Mouse (Mus musculus): Measurements from ENCODE around the gene Bmpr1a. TPM values are rescaled to one million over a fixed set of nuclear protein-coding genes. Genes with fewer than 3 reads are reported as not detected.
A peak's percentile ranks its signal among the peaks of the same experiment; 100 is the strongest.
"Not testable (repeated sequence)": the region's sequence is repeated elsewhere in the genome, so short reads cannot be mapped to it uniquely, and the experiment has no call there.

Gene Bmpr1a
- polyA plus RNA-seq, 1 experiment from 2014 or later, result 35.8 TPM

DNA sequence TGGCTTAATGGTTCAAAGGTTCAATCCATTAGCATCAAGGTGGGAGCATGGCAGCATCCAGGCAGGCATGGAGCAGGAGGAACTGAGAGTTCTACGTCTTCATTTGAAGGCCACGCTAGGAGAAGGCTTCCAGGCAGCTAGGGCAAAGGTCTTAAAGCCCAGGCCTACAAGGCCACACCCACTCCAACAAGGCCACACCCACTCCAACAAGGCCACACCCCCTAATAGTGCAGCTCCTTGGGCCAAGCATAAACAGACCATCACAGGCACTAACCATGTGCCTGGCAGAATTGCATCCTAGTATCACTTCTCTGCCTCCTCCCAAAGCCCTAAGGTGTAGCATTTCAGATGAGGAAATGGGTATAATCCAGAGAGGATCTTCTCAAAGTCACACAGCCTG lies 131.4 kb downstream of the Bmpr1a start:
- 68% methylated on average over 2 of the region's 2 CpGs for WGBS
- Histone ChIP-seq H3K27me3 (ENCODE audit: insufficient read depth, low read length) (no peaks in the 10 kb centered on the region), H3K9ac (ENCODE audit: low read depth, low read length) (no peak overlapping the region), H3K4me2 (ENCODE audit: low read length) (no peak overlapping the region), H3K9me3 (replicated peaks; ENCODE audit: low read length) (no peaks in the 10 kb centered on the region), H3K4me3 (replicated peaks; ENCODE audit: low read depth, low read length) (no peak overlapping the region), H3K36me3 (ENCODE audit: insufficient read depth, low read length) (no peaks in the 10 kb centered on the region), H3K4me1 (replicated peaks; ENCODE audit: insufficient read depth, low read length) (peaks cover 8% of the 10 kb centered on the region), H3K27ac (no peak overlapping the region)
- ATAC-seq (replicated peaks; ENCODE audit: low FRiP score, low read depth), result no peak
- no peak for TF ChIP-seq CTCF (IDR thresholded peaks at IDR 0.05; ENCODE audit: low read depth)
- no peak for DNase-seq (ENCODE audit: low spot score)

- no peak for TF ChIP-seq CTCF (IDR thresholded peaks at IDR 0.05; ENCODE audit: low read depth)
- 92% methylated on average over 3 of the region's 3 CpGs for WGBS
- Histone ChIP-seq H3K27me3 (ENCODE audit: insufficient read depth, low read length) (no peaks in the 10 kb centered on the region), H3K4me1 (replicated peaks; ENCODE audit: insufficient read depth, low read length) (peaks cover 8% of the 10 kb centered on the region), H3K4me2 (ENCODE audit: low read length) (no peak overlapping the region), H3K27ac (no peak overlapping the region), H3K9ac (ENCODE audit: low read depth, low read length) (no peak overlapping the region), H3K9me3 (replicated peaks; ENCODE audit: low read length) (no peaks in the 10 kb centered on the region), H3K36me3 (ENCODE audit: insufficient read depth, low read length) (no peaks in the 10 kb centered on the region), H3K4me3 (replicated peaks; ENCODE audit: low read depth, low read length) (no peak overlapping the region)
- ATAC-seq (replicated peaks; ENCODE audit: low FRiP score, low read depth), result no peak
- DNase-seq (ENCODE audit: low spot score), result no peak
Observed at GRCm38 (mm10) chr14:34370921-34371320, 132.2 kb downstream of the Bmpr1a start.

DNA sequence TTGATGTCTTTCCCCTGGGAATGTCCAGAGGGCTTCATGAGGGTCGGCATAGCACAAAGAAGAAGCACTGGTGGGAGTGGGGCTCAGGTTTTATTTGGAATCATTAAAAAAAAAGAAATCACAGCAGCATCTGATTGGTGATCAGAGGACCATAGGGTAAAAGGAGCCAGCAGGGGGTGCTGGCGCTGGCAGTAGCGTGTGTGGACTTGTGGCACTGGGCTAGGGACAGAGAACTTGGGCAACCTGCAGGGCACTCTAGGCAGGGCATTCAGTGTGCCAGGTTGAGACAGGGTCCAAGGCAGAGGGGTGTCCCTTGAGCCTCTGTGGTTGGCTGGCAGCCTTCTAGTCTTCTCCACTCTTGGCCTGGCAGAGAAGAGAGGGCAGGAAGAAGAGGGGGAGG lies 132.9 kb downstream of the Bmpr1a start:
- H3K27ac ChIP-seq, result no peak overlapping the region
- ATAC-seq (replicated peaks; ENCODE audit: low FRiP score, low read depth), result no peak
- H3K9me3 ChIP-seq (replicated peaks; ENCODE audit: low read length), result no peaks in the 10 kb centered on the region
- DNase-seq (ENCODE audit: low spot score), result no peak
- H3K4me2 ChIP-seq (ENCODE audit: low read length), result no peak overlapping the region
- 69% methylated on average over 3 of the region's 3 CpGs for WGBS
- no peak overlapping the region for H3K4me3 ChIP-seq (replicated peaks; ENCODE audit: low read depth, low read length)
- no peaks in the 10 kb centered on the region for H3K27me3 ChIP-seq (ENCODE audit: insufficient read depth, low read length)
- TF ChIP-seq CTCF (IDR thresholded peaks at IDR 0.05; ENCODE audit: low read depth), result peak; percentile 31; the same call in 1 of the 2 replicates
- peaks cover 8% of the 10 kb centered on the region for H3K4me1 ChIP-seq (replicated peaks; ENCODE audit: insufficient read depth, low read length)
- no peak overlapping the region for H3K9ac ChIP-seq (ENCODE audit: low read depth, low read length)
- H3K36me3 ChIP-seq (ENCODE audit: insufficient read depth, low read length), result no peaks in the 10 kb centered on the region

GRCm38 (mm10) chr14:34365147-34365507 lies 138.0 kb downstream of the Bmpr1a start:
- H3K4me3 ChIP-seq (replicated peaks; ENCODE audit: low read depth, low read length), result no peak overlapping the region
- H3K9me3 ChIP-seq (replicated peaks; ENCODE audit: low read length), result no peaks in the 10 kb centered on the region
- no peak overlapping the region for H3K9ac ChIP-seq (ENCODE audit: low read depth, low read length)
- no peaks in the 10 kb centered on the region for H3K4me1 ChIP-seq (replicated peaks; ENCODE audit: insufficient read depth, low read length)
- no peaks in the 10 kb centered on the region for H3K27me3 ChIP-seq (ENCODE audit: insufficient read depth, low read length)
- H3K36me3 ChIP-seq (ENCODE audit: insufficient read depth, low read length), result no peaks in the 10 kb centered on the region
- no peak for TF ChIP-seq CTCF (IDR thresholded peaks at IDR 0.05; ENCODE audit: low read depth)
- DNase-seq (ENCODE audit: low spot score) (no peak), ATAC-seq (replicated peaks; ENCODE audit: low FRiP score, low read depth) (no peak)
- 88% methylated on average over 2 of the region's 2 CpGs for WGBS
- H3K4me2 ChIP-seq (ENCODE audit: low read length), result no peak overlapping the region
- H3K27ac ChIP-seq, result no peak overlapping the region

DNA sequence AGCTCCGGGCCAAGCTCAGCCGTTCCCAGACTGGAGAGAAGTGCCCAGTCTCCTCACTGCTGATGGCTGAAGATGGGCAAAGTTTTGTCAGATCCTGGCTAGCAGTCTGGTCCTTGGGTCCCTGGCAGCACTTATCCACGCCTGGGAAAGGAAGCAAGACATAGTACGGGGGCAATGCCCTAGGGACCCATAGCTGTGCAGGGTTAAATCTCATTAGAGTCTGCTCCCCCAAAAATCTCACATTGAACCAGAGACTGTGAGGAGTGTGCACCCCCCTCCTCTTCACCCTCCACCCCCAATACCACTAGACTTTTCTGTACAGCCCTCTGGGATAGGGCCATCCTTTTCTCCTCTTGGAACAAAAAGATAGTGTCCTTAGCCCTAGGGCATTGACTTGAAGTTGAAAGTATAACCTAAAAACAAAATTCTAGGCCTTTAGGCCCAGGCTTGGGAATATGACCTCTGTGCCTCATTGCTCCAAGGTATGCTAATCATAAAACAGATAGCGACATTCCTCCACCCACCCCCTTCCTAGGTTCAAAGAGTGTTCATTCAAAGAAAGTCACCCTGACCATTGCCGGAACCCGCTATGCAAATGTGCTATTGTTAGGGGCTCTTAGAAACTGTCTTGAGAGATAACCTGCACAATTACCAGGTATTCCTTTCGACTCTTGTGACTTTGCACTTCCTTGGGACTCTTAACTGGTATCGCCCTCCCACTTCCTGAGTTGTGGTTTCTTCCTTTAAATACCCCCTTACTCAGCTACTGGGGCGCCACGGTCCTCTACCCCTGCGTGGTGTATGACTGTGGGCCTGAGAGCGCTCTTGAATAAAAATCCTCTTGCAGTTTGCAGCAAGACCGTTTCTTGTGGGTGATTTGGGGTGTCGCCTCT lies 138.6 kb downstream of the Bmpr1a start:
- H3K4me3 ChIP-seq (replicated peaks; ENCODE audit: low read depth, low read length); H3K27ac ChIP-seq; H3K9me3 ChIP-seq (replicated peaks; ENCODE audit: low read length); H3K27me3 ChIP-seq (ENCODE audit: insufficient read depth, low read length); H3K9ac ChIP-seq (ENCODE audit: low read depth, low read length); H3K4me1 ChIP-seq (replicated peaks; ENCODE audit: insufficient read depth, low read length); ATAC-seq (replicated peaks; ENCODE audit: low FRiP score, low read depth); DNase-seq (ENCODE audit: low spot score); H3K36me3 ChIP-seq (ENCODE audit: insufficient read depth, low read length): not testable (repeated sequence)
- WGBS, result 78% methylated on average over 15 of the region's 15 CpGs
- peak overlapping the region; percentile 85 for H3K4me2 ChIP-seq (ENCODE audit: low read length)

DNA sequence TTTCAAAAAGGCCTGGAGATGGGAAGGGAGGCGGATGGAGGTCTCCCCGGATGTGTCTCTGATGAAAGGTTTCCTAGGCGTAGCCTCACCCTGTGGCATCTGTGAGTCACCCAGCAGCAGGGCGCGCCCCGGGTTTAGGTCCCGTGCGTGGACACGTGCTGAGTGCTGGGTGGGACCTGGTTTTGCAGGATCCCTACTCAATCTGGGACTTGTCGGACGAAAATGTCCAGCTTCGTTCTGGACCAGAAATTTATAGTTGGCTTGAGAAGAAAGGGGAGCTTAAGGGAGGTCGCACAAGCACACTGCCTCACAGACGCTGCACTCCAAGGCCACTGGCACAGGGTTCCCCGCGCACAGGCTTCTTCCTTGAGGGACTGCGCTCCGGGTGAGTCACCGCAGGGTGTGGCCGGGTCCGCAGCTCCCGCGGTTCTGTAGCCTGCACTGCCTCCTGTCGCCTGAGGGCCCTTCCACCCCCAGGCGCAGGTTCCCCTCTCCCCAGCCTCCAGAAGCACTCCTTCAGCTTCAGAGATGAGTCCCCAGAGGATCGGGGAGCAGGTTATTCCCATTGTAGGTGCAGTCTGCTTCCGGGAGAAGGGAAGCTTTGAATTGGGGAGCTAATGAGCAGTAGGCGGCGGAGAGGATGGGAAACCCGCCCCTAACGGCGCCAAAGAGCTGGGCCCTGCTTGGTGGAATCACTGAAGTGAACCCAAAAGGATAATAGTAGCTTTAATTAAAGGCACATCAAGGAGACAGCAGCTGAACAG lies 139.5 kb downstream of the Bmpr1a start:
- peak; percentile 56 for TF ChIP-seq CTCF (IDR thresholded peaks at IDR 0.05; ENCODE audit: low read depth)
- Histone ChIP-seq H3K27me3 (ENCODE audit: insufficient read depth, low read length) (no peaks in the 10 kb centered on the region), H3K27ac (no peak overlapping the region), H3K4me2 (ENCODE audit: low read length) (peak overlapping the region; percentile 85), H3K4me1 (replicated peaks; ENCODE audit: insufficient read depth, low read length) (no peaks in the 10 kb centered on the region), H3K9ac (ENCODE audit: low read depth, low read length) (peak overlapping the region; percentile 31), H3K9me3 (replicated peaks; ENCODE audit: low read length) (no peaks in the 10 kb centered on the region), H3K36me3 (ENCODE audit: insufficient read depth, low read length) (no peaks in the 10 kb centered on the region), H3K4me3 (replicated peaks; ENCODE audit: low read depth, low read length) (peak overlapping the region; percentile 39)
- 2% methylated on average over 32 of the region's 32 CpGs for WGBS
- peak; percentile 81 for ATAC-seq (replicated peaks; ENCODE audit: low FRiP score, low read depth)
- peak; percentile 81 for DNase-seq (ENCODE audit: low spot score)
